Mouse (Mus musculus): ENCODE results near the gene Cpne2. TPM values are rescaled to one million over a fixed set of nuclear protein-coding genes. Genes with fewer than 3 reads are reported as not detected.
A peak's percentile ranks its signal among the peaks of the same experiment; 100 is the strongest.

Gene Cpne2
- polyA plus RNA-seq, 1 experiment from 2014 or later: 33.7 TPM

- Histone ChIP-seq H3K9ac (replicated peaks; ENCODE audit: low read depth, low read length) (no peak overlapping the region; the same call in 1 of the 2 replicates), H3K27me3 (ENCODE audit: control insufficient read depth, insufficient read depth, low read length) (no peaks in the 10 kb centered on the region), H3K27ac (ENCODE audit: low read depth, low read length) (peak overlapping the region; percentile 74), H3K4me3 (ENCODE audit: low read depth, low read length) (no peak overlapping the region), H3K4me2 (ENCODE audit: low read depth, low read length) (peak overlapping the region; percentile 9; the same call in 1 of the 2 replicates), H3K9me3 (ENCODE audit: control insufficient read depth, low read length) (no peaks in the 10 kb centered on the region), H3K36me3 (ENCODE audit: control insufficient read depth, insufficient read depth, low read length) (no peaks in the 10 kb centered on the region), H3K4me1 (ENCODE audit: control insufficient read depth, insufficient read depth, low read length) (peaks cover 18% of the 10 kb centered on the region)
- ATAC-seq (ENCODE audit: low read depth): no peak; the same call in 1 of the 2 replicates
- 39% methylated on average over 15 of the region's 15 CpGs for WGBS
Observed at GRCm38 (mm10) chr8:94566446-94567158, 33.8 kb downstream of the Cpne2 start.

- WGBS: 50% methylated on average over 8 of the region's 8 CpGs
- H3K9ac ChIP-seq (replicated peaks; ENCODE audit: low read depth, low read length): no peak overlapping the region; the same call in 1 of the 2 replicates
- H3K4me2 ChIP-seq (ENCODE audit: low read depth, low read length): peak overlapping the region; percentile 9; the same call in 1 of the 2 replicates
- H3K27me3 ChIP-seq (ENCODE audit: control insufficient read depth, insufficient read depth, low read length): no peaks in the 10 kb centered on the region
- H3K4me1 ChIP-seq (ENCODE audit: control insufficient read depth, insufficient read depth, low read length): peaks cover 18% of the 10 kb centered on the region
- H3K27ac ChIP-seq (ENCODE audit: low read depth, low read length): peak overlapping the region; percentile 74
- H3K36me3 ChIP-seq (ENCODE audit: control insufficient read depth, insufficient read depth, low read length): no peaks in the 10 kb centered on the region
- peak; percentile 95 for ATAC-seq (ENCODE audit: low read depth)
- no peaks in the 10 kb centered on the region for H3K9me3 ChIP-seq (ENCODE audit: control insufficient read depth, low read length)
- no peak overlapping the region for H3K4me3 ChIP-seq (ENCODE audit: low read depth, low read length)
Observed at GRCm38 (mm10) chr8:94567159-94567849, 34.5 kb downstream of the Cpne2 start.

GRCm38 (mm10) chr8:94568098-94568497, 35.3 kb downstream of the Cpne2 start:
- Histone ChIP-seq H3K4me1 (ENCODE audit: control insufficient read depth, insufficient read depth, low read length) (peaks cover 18% of the 10 kb centered on the region), H3K27ac (ENCODE audit: low read depth, low read length) (no peak overlapping the region), H3K36me3 (ENCODE audit: control insufficient read depth, insufficient read depth, low read length) (no peaks in the 10 kb centered on the region), H3K9ac (replicated peaks; ENCODE audit: low read depth, low read length) (no peak overlapping the region), H3K27me3 (ENCODE audit: control insufficient read depth, insufficient read depth, low read length) (no peaks in the 10 kb centered on the region), H3K4me2 (ENCODE audit: low read depth, low read length) (no peak overlapping the region), H3K4me3 (ENCODE audit: low read depth, low read length) (no peak overlapping the region), H3K9me3 (ENCODE audit: control insufficient read depth, low read length) (no peaks in the 10 kb centered on the region)
- ATAC-seq (ENCODE audit: low read depth): no peak
- 90% methylated on average over 8 of the region's 8 CpGs for WGBS

- Histone ChIP-seq H3K9me3 (ENCODE audit: control insufficient read depth, low read length) (no peaks in the 10 kb centered on the region), H3K36me3 (ENCODE audit: control insufficient read depth, insufficient read depth, low read length) (peaks cover 7% of the 10 kb centered on the region; the same call in 1 of the 2 replicates), H3K4me3 (ENCODE audit: low read depth, low read length) (no peak overlapping the region), H3K27me3 (ENCODE audit: control insufficient read depth, insufficient read depth, low read length) (no peaks in the 10 kb centered on the region), H3K27ac (ENCODE audit: low read depth, low read length) (no peak overlapping the region), H3K9ac (replicated peaks; ENCODE audit: low read depth, low read length) (no peak overlapping the region), H3K4me1 (ENCODE audit: control insufficient read depth, insufficient read depth, low read length) (peaks cover 18% of the 10 kb centered on the region), H3K4me2 (ENCODE audit: low read depth, low read length) (no peak overlapping the region)
- ATAC-seq (ENCODE audit: low read depth): no peak
- 81% methylated on average over 1 of the region's 1 CpGs for WGBS
Observed at GRCm38 (mm10) chr8:94569419-94569818, 36.6 kb downstream of the Cpne2 start.

GRCm38 (mm10) chr8:94571896-94572295, 39.1 kb downstream of the Cpne2 start:
- no peak for ATAC-seq (ENCODE audit: low read depth)
- H3K4me3 ChIP-seq (ENCODE audit: low read depth, low read length): no peak overlapping the region
- peaks cover 7% of the 10 kb centered on the region for H3K4me1 ChIP-seq (ENCODE audit: control insufficient read depth, insufficient read depth, low read length)
- H3K9ac ChIP-seq (replicated peaks; ENCODE audit: low read depth, low read length): no peak overlapping the region
- 65% methylated on average over 2 of the region's 2 CpGs for WGBS
- H3K27ac ChIP-seq (ENCODE audit: low read depth, low read length): no peak overlapping the region
- H3K4me2 ChIP-seq (ENCODE audit: low read depth, low read length): no peak overlapping the region
- H3K36me3 ChIP-seq (ENCODE audit: control insufficient read depth, insufficient read depth, low read length): peaks cover 30% of the 10 kb centered on the region; the same call in 1 of the 2 replicates
- H3K27me3 ChIP-seq (ENCODE audit: control insufficient read depth, insufficient read depth, low read length): no peaks in the 10 kb centered on the region
- H3K9me3 ChIP-seq (ENCODE audit: control insufficient read depth, low read length): no peaks in the 10 kb centered on the region

GRCm38 (mm10) chr8:94574159-94574907, 41.5 kb downstream of the Cpne2 start:
- Histone ChIP-seq H3K9ac (replicated peaks; ENCODE audit: low read depth, low read length) (no peak overlapping the region), H3K36me3 (ENCODE audit: control insufficient read depth, insufficient read depth, low read length) (peaks cover 45% of the 10 kb centered on the region; the same call in 1 of the 2 replicates), H3K27ac (ENCODE audit: low read depth, low read length) (peak overlapping the region; percentile 63), H3K4me3 (ENCODE audit: low read depth, low read length) (no peak overlapping the region), H3K27me3 (ENCODE audit: control insufficient read depth, insufficient read depth, low read length) (no peaks in the 10 kb centered on the region), H3K9me3 (ENCODE audit: control insufficient read depth, low read length) (no peaks in the 10 kb centered on the region), H3K4me2 (ENCODE audit: low read depth, low read length) (no peak overlapping the region), H3K4me1 (ENCODE audit: control insufficient read depth, insufficient read depth, low read length) (no peaks in the 10 kb centered on the region)
- ATAC-seq (ENCODE audit: low read depth): peak; percentile 66
- 77% methylated on average over 16 of the region's 16 CpGs for WGBS

- 96% methylated on average over 4 of the region's 4 CpGs for WGBS
- no peak for ATAC-seq (ENCODE audit: low read depth)
- H3K27ac ChIP-seq (ENCODE audit: low read depth, low read length): no peak overlapping the region
- H3K4me1 ChIP-seq (ENCODE audit: control insufficient read depth, insufficient read depth, low read length): no peaks in the 10 kb centered on the region
- no peak overlapping the region for H3K4me2 ChIP-seq (ENCODE audit: low read depth, low read length)
- no peak overlapping the region for H3K9ac ChIP-seq (replicated peaks; ENCODE audit: low read depth, low read length)
- no peaks in the 10 kb centered on the region for H3K9me3 ChIP-seq (ENCODE audit: control insufficient read depth, low read length)
- peaks cover 47% of the 10 kb centered on the region; the same call in 1 of the 2 replicates for H3K36me3 ChIP-seq (ENCODE audit: control insufficient read depth, insufficient read depth, low read length)
- H3K27me3 ChIP-seq (ENCODE audit: control insufficient read depth, insufficient read depth, low read length): no peaks in the 10 kb centered on the region
- H3K4me3 ChIP-seq (ENCODE audit: low read depth, low read length): no peak overlapping the region
Observed at GRCm38 (mm10) chr8:94575148-94575547, 42.4 kb downstream of the Cpne2 start.

- no peaks in the 10 kb centered on the region for H3K9me3 ChIP-seq (ENCODE audit: control insufficient read depth, low read length)
- no peak overlapping the region for H3K9ac ChIP-seq (replicated peaks; ENCODE audit: low read depth, low read length)
- H3K4me1 ChIP-seq (ENCODE audit: control insufficient read depth, insufficient read depth, low read length): no peaks in the 10 kb centered on the region
- H3K27ac ChIP-seq (ENCODE audit: low read depth, low read length): peak overlapping the region; percentile 45; the same call in 1 of the 2 replicates
- WGBS: 70% methylated on average over 7 of the region's 7 CpGs
- H3K4me3 ChIP-seq (ENCODE audit: low read depth, low read length): no peak overlapping the region
- peaks cover 30% of the 10 kb centered on the region; the same call in 1 of the 2 replicates for H3K36me3 ChIP-seq (ENCODE audit: control insufficient read depth, insufficient read depth, low read length)
- H3K27me3 ChIP-seq (ENCODE audit: control insufficient read depth, insufficient read depth, low read length): no peaks in the 10 kb centered on the region
- ATAC-seq (ENCODE audit: low read depth): peak; percentile 28; the same call in 1 of the 2 replicates
- H3K4me2 ChIP-seq (ENCODE audit: low read depth, low read length): no peak overlapping the region
Observed at GRCm38 (mm10) chr8:94581820-94582483, 49.2 kb downstream of the Cpne2 start.
